Mouse (Mus musculus) heart, embryonic 16.5 days (tissue): ENCODE data around the gene Ube2r2. TPM values are rescaled to one million over a fixed set of nuclear protein-coding genes. Genes with fewer than 3 reads are reported as not detected.

Source experiments
- ATAC-seq: fragments of 200-750 bp; cut with Nextera tagmentation; replicated peaks from 2 replicates; pipeline ENCODE4 v1.8.0; 2017; ENCODE audit warnings: moderate number of reproducible peaks; ENCODE audit not compliant: insufficient read depth, low FRiP score; ENCODE audit errors: extremely low read depth
- H3K27ac ChIP-seq: fragments of 300-500 bp; sonication (generic); 2 replicates; pipeline ENCODE4 v1.5.1; 2014; ENCODE audit warnings: mild to moderate bottlenecking, low read length, control low read depth, moderate library complexity
- H3K27me3 ChIP-seq: fragments of 300-500 bp; sonication (generic); 2 replicates; pipeline ENCODE4 v1.6.1; 2014; ENCODE audit warnings: low read length, mixed read lengths; ENCODE audit not compliant: control insufficient read depth, insufficient read depth
- H3K36me3 ChIP-seq: fragments of 300-500 bp; sonication (generic); 2 replicates; pipeline ENCODE4 v1.6.1; 2014; ENCODE audit not compliant: control insufficient read depth, insufficient read depth
- H3K4me1 ChIP-seq: fragments of 300-500 bp; sonication (generic); 2 replicates; pipeline ENCODE4 v1.6.1; 2014; ENCODE audit warnings: low read length, mixed read lengths; ENCODE audit not compliant: control insufficient read depth, insufficient read depth
- H3K4me2 ChIP-seq: fragments of 300-500 bp; sonication (generic); 2 replicates; pipeline ENCODE4 v1.6.1; 2014; ENCODE audit warnings: low read depth, mild to moderate bottlenecking, control low read depth, low read length
- H3K4me3 ChIP-seq: fragments of 300-500 bp; sonication (generic); 2 replicates; pipeline ENCODE4 v1.5.1; 2014; ENCODE audit warnings: mild to moderate bottlenecking, control low read depth, low read length
- H3K9ac ChIP-seq: fragments of 300-500 bp; sonication (generic); 2 replicates; pipeline ENCODE4 v1.6.1; 2014; ENCODE audit warnings: low read length, control low read depth
- H3K9me3 ChIP-seq: fragments of 300-500 bp; sonication (generic); replicated peaks from 2 replicates; pipeline ENCODE4 v1.6.1; 2016; ENCODE audit warnings: low read length; ENCODE audit not compliant: control insufficient read depth
- WGBS: fragments of 180-500 bp; shearing (Covaris S2); extraction: QIAGEN DNeasy Blood & Tissue Kit; methylation state at CpG from one replicate; pipeline ENCODE4 v1.1.7; 2014; 5-methylcytosine and 5-hydroxymethylcytosine counted together
- polyA plus RNA-seq: library from polyadenylated mRNA; unstranded; fragments of >200 nt; fragmentation: Nextera tagmentation; extraction: Ambion mirVana; gene quantifications from 2 replicates; pipeline ENCODE4 v1.2.1, GENCODE M21; 2015

Ube2r2 gene
- polyA plus RNA-seq, 1 experiment from 2014 or later, result 69.7 TPM

- no peak for ATAC-seq
- Histone ChIP-seq H3K4me2 (no peak overlapping the region), H3K9me3 (no peaks in the 10 kb centered on the region), H3K36me3 (no peaks in the 10 kb centered on the region), H3K27ac (no peak overlapping the region), H3K4me1 (peaks cover 11% of the 10 kb centered on the region), H3K4me3 (no peak overlapping the region), H3K27me3 (no peaks in the 10 kb centered on the region), H3K9ac (no peak overlapping the region)
- WGBS, result 80% methylated on average over 6 of the region's 6 CpGs
Observed at GRCm38 (mm10) chr4:41133529-41134291, 1.8 kb upstream of the Ube2r2 start.

- WGBS, result under 1% methylated on average over 45 of the region's 70 CpGs
- Histone ChIP-seq H3K27ac (peak overlapping the region; percentile 99), H3K4me3 (peak overlapping the region; percentile 93), H3K36me3 (no peaks in the 10 kb centered on the region), H3K9ac (peak overlapping the region; percentile 99), H3K4me1 (peaks cover 11% of the 10 kb centered on the region), H3K27me3 (no peaks in the 10 kb centered on the region), H3K9me3 (no peaks in the 10 kb centered on the region), H3K4me2 (peak overlapping the region; percentile 88)
- peak; percentile 93 for ATAC-seq
Observed at GRCm38 (mm10) chr4:41134935-41135710, 420 bp upstream of the Ube2r2 start.

DNA sequence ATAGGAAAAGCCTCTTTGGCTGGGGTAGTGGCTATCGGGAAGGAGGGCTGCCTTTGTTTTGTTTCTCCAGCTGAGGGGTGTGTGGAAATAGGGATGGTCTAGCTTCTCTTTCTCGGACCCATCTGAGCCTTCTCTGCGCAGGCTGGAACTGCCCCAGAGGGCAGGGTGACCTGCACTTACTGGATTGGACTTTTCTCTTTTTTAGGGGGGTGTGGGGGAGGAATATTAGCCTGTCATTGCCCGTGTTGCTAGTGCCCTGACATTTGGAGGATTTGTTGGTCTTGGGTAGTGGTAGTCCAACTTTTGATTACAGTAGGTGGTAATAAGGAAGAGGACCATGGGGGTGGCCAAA is 887 bp downstream of the Ube2r2 start:
- 0% methylated on average over 4 of the region's 4 CpGs for WGBS
- ATAC-seq, result no peak

DNA sequence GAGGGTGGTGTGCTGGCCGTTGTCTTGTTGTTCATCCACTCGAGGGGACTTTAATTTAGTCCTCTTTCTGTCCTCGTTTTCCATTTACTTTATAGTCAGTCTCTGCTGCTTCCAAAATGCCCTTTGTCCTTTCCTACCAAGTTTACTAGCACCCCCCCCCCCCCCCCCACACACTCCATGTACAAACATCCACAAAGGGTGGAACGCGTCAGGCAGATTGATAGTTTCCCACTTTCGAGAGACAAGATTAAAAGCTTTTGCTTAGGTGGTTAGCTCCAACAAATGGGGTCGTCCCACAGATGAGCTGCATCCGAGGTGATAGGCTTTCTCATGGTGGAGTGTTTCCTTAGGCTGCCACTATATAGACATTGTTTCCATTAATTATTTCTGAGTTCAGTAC is 1.3 kb downstream of the Ube2r2 start:
- Histone ChIP-seq H3K9me3 (no peaks in the 10 kb centered on the region), H3K4me2 (peak overlapping the region; percentile 88), H3K36me3 (no peaks in the 10 kb centered on the region; the same call in 1 of the 2 replicates), H3K4me1 (peaks cover 13% of the 10 kb centered on the region), H3K4me3 (peak overlapping the region; percentile 93), H3K9ac (peak overlapping the region; percentile 99), H3K27me3 (no peaks in the 10 kb centered on the region), H3K27ac (peak overlapping the region; percentile 99)
- no peak for ATAC-seq
- under 1% methylated on average over 8 of the region's 8 CpGs for WGBS

More for the DNA sequence above, 887 bp downstream of the Ube2r2 start:
- H3K4me3 ChIP-seq, result peak overlapping the region; percentile 93
- peak overlapping the region; percentile 99 for H3K27ac ChIP-seq
- H3K4me2 ChIP-seq, result peak overlapping the region; percentile 88
- H3K4me1 ChIP-seq, result peaks cover 13% of the 10 kb centered on the region
- no peaks in the 10 kb centered on the region for H3K27me3 ChIP-seq
- peak overlapping the region; percentile 99 for H3K9ac ChIP-seq
- H3K9me3 ChIP-seq, result no peaks in the 10 kb centered on the region
- no peaks in the 10 kb centered on the region for H3K36me3 ChIP-seq

- 83% methylated on average over 6 of the region's 6 CpGs for WGBS
- Histone ChIP-seq H3K9me3 (no peaks in the 10 kb centered on the region), H3K27me3 (no peaks in the 10 kb centered on the region), H3K4me2 (no peak overlapping the region), H3K4me1 (peaks cover 8% of the 10 kb centered on the region), H3K27ac (no peak overlapping the region), H3K36me3 (peaks cover 2% of the 10 kb centered on the region; the same call in 1 of the 2 replicates), H3K4me3 (no peak overlapping the region), H3K9ac (no peak overlapping the region)
- no peak for ATAC-seq
Observed at GRCm38 (mm10) chr4:41140174-41140875, 4.8 kb downstream of the Ube2r2 start.

DNA sequence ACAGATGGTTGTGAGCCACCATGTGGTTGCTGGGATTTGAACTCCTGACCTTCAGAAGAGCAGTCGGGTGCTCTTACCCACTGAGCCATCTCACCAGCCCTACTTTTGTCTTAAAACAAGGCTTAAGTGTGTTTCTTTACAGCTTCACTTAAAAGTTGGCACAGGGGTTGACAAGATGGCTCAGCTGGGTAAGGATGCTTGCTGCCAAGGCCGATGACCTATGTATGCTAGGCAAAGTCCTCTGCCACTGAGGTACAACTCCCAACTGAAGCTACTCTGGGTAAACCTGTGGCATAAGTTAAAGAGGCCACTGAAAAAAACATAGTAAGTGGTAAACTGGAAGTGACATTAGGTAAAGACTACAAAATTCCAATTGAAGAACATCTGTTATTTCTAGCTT is 7.1 kb downstream of the Ube2r2 start:
- 75% methylated on average over 2 of the region's 2 CpGs for WGBS
- ATAC-seq, result no peak

GRCm38 (mm10) chr4:41149891-41150290 is 14.3 kb downstream of the Ube2r2 start:
- WGBS, result 85% methylated on average over 3 of the region's 3 CpGs
- H3K27ac ChIP-seq, result no peak overlapping the region
- ATAC-seq, result no peak
- no peaks in the 10 kb centered on the region for H3K9me3 ChIP-seq
- no peak overlapping the region for H3K9ac ChIP-seq
- no peaks in the 10 kb centered on the region for H3K27me3 ChIP-seq
- H3K4me3 ChIP-seq, result no peak overlapping the region
- H3K4me1 ChIP-seq, result no peaks in the 10 kb centered on the region
- no peaks in the 10 kb centered on the region for H3K36me3 ChIP-seq
- H3K4me2 ChIP-seq, result no peak overlapping the region

More for the DNA sequence above, 7.1 kb downstream of the Ube2r2 start:
- peaks cover 2% of the 10 kb centered on the region; the same call in 1 of the 2 replicates for H3K36me3 ChIP-seq
- peaks cover 4% of the 10 kb centered on the region for H3K4me1 ChIP-seq
- H3K9me3 ChIP-seq, result no peaks in the 10 kb centered on the region
- no peak overlapping the region for H3K9ac ChIP-seq
- H3K4me3 ChIP-seq, result no peak overlapping the region
- H3K27me3 ChIP-seq, result no peaks in the 10 kb centered on the region
- no peak overlapping the region for H3K27ac ChIP-seq
- no peak overlapping the region for H3K4me2 ChIP-seq

GRCm38 (mm10) chr4:41151186-41151585 is 15.6 kb downstream of the Ube2r2 start:
- Histone ChIP-seq H3K9me3 (no peaks in the 10 kb centered on the region), H3K9ac (no peak overlapping the region), H3K4me3 (no peak overlapping the region), H3K36me3 (no peaks in the 10 kb centered on the region), H3K4me1 (0 out of 2 replicates have a peak, but pooled peaks cover 1% of the 10 kb centered on the region), H3K27ac (no peak overlapping the region), H3K27me3 (no peaks in the 10 kb centered on the region), H3K4me2 (no peak overlapping the region)
- 96% methylated on average over 7 of the region's 7 CpGs for WGBS
- no peak for ATAC-seq
